Mouse (Mus musculus) ES-CJ7 (cell line): ENCODE results near the gene 1810010D01Rik.

Source experiments
- DNase-seq: peaks from one replicate; pipeline ENCODE4 v3.0.0; 2011; ENCODE audit warnings: low read depth, low spot score

Gene 1810010D01Rik

DNA sequence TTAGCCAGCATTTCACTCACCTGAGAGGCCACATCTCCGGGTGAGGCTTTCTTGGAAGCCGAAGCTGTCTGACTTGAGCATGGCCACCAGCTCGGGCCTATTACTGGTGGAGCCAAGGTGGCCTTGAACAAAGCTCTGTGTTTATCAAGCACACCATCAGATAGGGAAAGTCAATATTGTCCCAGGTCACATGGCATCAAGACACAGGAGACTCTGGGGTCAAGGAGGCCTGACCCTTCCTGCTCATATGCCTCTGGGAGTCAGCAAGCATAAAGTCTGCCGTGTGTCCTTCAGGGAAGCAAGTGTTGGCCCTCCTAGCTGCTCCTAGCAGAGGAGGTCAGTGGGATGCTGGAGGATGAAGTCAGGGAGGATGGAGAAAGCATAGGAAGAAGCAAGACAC lies at the start of gene 1810010D01Rik:
Gene 1810010D01Rik (minus strand): TSS at position 114 of the 400 bp plus-strand sequence.
- DNase-seq = no peak

GRCm38 (mm10) chr7:145256092-145256491 lies 48.2 kb upstream of the 1810010D01Rik start:
- DNase-seq = no peak

DNA sequence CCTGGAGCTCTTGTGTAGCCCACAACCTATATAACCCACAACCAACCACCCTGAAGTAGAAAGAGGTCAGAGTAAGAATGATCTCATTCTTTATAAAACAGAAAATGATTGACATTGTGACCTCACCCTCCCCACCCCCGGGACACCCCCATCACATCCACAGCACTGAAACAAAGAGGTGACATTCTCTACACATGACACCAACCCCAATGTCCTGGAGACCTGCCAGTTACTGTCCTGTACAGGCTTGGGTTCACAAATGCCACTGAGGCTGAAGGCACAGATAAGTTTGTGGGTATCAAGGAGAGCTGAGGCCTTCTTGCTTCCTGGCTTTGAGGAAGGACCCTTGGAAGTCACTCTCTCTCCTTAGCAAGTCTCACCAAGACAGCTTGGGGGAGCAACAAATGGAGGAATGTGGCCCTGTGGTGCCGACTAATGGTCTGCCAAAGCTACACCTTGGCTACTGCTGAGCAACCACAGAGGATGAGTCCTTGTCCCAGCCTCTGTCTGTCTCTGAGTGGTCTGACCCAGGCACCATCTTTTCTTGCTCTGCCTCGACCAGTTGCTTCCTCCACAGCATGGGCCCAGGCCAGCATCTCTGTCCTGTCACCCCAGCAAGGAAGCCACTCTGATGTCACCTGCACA lies 46.2 kb upstream of the 1810010D01Rik start:
- DNase-seq = no peak

GRCm38 (mm10) chr7:145252715-145253476 lies 45.0 kb upstream of the 1810010D01Rik start:
- DNase-seq = peak; percentile 71

- no peak for DNase-seq
Measured at GRCm38 (mm10) chr7:145250225-145250624, 42.3 kb upstream of the 1810010D01Rik start.

DNA sequence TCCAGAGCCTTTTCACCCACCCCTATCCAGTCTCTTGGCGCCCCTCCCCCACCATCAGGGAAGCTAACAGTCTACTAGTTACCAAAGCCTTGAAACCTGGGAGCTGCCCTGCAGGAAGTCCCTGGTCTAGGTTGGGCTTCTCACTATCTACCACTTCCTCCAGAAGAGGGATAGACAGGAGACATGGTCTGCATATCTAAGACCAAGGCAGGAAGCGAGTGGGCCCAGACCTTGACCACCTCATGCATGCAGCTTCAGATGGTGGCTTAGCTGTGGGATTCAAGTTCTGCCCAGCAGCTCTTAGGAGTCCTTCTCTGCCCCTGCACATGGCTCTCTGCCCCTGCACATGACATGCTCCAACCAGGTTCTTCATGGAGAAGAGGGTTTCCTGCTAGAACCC lies 41.0 kb upstream of the 1810010D01Rik start:
- DNase-seq = no peak

DNA sequence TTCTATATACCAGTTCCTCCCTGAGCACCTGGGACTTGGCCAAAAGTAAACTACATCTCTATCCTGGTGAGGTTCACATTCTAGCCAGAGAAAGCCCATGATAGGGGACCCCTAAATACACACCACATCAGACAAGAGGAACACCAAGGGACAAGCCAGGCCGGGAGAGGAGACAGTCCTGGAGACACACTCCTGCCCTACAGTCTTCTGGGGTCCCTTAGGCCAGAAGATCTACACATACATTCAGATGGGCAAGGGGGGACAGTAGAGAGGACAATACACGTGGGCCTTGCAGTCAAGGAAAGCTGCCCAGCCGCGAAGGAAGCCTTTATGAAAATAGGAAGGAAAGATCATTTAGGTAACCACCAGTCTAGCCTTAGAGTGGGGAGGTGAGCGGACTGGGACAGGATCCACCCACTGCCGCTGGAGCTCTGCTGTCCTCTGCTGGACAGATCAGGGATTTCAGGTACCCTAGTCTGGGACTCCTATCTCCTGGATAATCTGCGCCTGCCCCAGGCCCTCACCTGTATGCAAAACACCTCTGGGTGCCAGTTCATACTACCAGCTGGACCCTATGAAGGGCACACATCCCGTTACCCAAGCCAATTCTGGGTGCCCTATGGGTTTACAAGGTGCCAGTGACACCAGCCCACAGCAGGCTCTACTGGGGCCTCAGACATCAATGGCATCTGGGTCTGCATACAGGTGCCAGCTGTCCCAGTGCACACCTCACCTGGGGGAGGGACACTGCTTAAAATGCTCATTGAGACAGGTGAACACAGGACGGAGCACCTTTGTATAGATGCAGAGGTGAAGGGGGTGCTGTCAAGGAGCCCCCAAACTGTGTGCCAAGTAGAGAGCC lies 35.2 kb upstream of the 1810010D01Rik start:
- peak; percentile 61 for DNase-seq

- no peak for DNase-seq
Measured at GRCm38 (mm10) chr7:145242028-145242427, 34.1 kb upstream of the 1810010D01Rik start.

- DNase-seq = no peak
Measured at GRCm38 (mm10) chr7:145240929-145241328, 33.0 kb upstream of the 1810010D01Rik start.

- no peak for DNase-seq
Measured at GRCm38 (mm10) chr7:145239736-145240505, 32.0 kb upstream of the 1810010D01Rik start.

DNA sequence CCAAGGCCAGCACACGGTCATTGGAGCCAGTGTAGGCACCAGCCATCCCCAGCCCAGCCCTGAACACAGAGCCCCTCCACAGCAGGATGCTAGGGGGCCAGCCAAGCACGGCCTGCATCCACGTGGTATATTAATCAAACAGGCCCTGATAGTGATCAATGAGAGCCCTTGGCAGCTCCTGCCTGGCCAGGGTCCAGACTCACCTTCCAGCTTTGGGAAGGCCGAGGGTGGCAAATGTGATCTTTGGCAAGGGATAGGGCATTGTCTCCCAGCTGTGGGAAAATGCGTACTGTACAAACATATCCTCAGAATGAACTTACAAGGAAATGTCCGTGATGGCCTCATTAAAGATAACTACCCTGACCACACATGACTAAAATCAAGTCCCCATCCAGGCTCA lies 31.2 kb upstream of the 1810010D01Rik start:
- no peak for DNase-seq

DNA sequence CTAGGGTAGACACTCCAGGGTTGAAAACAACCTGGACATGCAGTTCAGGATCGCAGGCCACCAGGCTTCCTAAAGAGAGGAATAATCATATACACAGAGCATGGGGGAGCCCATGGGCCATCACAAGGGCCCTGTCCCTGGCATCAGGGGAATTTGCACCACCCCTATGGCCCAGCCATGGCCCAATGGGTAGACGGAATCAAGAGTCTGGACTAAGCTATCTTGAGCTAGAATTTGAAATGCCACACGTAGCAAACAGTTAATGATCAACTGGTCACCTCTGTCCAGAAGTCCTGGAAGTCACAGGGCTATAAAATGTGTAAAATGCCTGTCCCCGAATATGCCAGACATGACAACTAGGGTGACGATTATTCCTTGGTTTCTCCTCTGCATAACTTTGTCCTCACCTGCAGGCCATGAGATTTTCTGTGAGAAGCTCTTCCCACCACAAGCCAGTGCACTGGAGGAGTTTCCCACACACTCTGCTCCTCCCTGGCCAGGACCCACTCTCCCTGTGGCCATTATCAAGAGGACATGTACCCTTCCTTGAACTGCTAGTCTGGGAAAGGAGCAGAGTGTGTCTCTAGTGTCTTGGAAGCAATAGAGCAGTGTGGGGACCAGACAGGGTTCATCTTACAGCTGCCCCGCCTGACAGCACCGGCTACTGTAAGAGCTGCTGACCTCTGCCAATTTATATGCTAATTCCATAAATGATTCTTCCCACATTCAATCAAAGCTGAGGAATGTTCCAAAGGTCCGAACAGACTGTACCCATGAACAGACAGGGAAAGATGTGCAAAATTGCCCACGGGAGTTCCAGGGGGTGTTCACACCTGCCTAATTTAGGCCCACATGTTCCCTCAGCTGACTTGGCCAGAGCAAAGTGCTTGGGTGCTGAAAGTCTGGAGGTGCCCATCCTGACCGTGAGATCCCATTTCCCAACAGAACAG lies 27.2 kb upstream of the 1810010D01Rik start:
- DNase-seq = no peak

DNA sequence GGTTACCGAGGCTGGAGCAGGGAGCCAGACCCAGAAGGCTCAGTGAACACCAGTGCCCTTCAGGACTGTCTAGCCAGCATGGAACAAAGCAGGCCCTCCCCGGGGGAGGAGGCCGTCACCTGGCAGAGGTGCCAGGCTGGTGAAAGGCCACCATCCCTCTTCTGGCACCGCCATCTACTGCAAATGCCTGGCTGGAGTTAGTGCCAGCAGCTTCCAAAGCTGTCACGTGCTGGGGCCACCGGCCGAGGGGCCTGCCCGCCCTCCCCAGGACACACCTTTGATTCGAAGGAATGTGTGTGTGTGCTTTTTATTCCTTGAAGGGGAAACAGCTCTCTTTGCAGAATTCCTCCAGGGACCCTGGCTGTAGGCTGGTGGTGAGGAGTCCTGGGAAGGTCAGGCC lies 23.7 kb upstream of the 1810010D01Rik start:
- DNase-seq = no peak

- no peak for DNase-seq
Measured at GRCm38 (mm10) chr7:145226641-145227040, 18.7 kb upstream of the 1810010D01Rik start.

DNA sequence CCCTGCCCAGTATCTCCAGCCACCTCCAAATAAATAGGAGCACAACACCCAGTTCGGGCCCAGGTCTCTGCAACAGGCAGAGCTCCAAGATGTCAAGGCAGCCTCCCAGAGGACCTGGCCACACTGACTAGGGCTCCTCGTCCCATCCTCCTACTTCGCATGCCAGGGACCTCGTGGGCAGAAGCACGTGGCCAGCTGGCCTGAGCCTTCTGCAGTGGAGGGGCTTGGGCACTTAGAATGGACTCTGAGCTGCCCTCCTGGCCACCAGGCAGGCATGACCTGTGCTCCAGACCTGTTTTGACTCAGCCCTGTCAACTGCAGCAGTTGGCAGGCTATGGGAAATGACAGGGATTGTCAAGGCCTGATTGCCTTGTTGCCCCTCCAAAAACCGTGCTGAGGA lies 17.7 kb upstream of the 1810010D01Rik start:
- DNase-seq = no peak

DNA sequence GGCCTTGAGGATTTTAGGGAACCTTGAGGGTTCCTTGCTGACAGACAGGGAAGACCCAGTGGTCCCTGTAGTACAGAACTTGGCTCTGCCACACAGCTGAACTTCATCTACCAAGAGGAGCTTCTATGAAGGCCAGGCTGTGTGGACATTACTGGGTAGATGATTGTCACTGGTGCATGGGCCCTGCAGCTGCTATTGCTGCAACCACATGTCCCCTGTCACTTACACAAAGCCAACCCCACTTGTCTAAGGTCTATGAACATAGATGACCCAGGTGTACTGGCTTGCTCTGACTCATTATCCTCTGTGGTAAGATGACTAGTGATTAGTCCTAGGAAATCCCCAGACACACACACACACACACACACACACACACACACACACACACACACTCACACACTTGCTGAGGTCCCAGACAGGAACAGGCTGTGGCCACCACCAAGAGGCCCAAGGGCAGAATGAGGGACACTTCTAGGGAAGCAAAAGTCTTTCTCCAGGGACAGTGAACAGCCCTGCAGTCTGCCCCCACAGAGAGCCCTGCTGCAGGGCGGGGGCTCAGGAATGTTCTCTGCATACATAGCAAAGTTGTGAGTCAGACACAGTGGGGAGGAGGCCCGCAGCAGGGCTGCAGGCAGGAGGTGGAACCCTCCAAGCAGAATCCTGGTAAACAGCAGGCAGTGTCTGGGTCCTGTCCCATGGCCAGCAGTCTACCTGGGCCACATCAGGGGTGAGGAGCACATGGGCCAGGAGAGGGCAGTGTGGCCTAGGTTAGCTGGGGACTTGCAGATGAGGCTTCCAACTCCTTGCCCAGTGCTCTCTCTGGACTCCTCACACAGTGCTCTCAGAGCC lies 14.1 kb upstream of the 1810010D01Rik start:
- DNase-seq = no peak

DNA sequence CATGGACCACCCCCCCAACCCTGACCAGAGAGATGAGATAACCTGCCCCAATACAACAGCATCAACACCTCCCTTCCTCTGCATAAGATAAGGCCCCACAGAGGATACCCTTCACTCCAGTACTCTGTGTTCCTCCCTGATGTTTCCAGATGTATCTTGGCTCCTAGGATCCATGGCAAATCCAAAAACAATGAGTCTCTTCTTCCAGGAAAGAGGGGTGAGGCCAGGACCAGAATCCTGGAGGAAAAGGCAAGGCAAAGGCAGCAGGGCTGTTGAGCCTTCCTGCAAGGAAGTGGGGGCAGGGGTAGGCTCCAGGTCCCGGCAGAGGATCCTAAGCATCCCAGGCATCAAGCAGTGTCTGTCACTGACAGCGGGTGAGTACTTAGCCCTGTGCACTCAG lies 13.4 kb upstream of the 1810010D01Rik start:
- no peak for DNase-seq

DNA sequence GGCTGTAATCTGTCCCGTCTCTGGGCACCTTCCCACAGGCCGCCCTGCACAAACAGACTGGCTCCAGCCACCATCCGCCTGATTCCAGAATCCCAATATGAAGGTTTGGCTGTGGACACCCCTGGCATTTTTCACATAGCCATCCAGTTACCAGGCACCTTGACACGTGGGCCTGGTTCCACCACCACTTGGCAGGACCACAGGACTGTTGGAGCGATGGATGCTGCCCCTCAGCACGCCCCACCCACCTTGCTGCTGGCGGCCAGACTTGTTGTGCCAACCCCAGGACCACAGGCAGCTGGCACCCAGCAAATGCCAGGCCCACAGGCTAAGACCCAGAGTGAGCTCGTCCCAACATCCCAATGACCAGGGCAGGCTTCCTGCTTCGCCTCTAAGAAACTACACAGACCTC lies 11.5 kb upstream of the 1810010D01Rik start:
- DNase-seq = no peak

- DNase-seq = peak; percentile 50
Measured at GRCm38 (mm10) chr7:145216591-145216990, 8.7 kb upstream of the 1810010D01Rik start.
